Mouse (Mus musculus): ENCODE results near the gene Lin28a. TPM values are rescaled to one million over a fixed set of nuclear protein-coding genes. Genes with fewer than 3 reads are reported as not detected.
A peak's percentile ranks its signal among the peaks of the same experiment; 100 is the strongest.

Lin28a gene
- 16.7 and 46.5 TPM in 2 replicates for polyA plus RNA-seq (2016; fragmentation: Nextera tagmentation; extraction: Ambion mirVana)

- Histone ChIP-seq H3K4me3 (peak within 1 kb of the TSS; percentile 58), H3K27me3 (ENCODE audit: low read depth, poor library complexity, severe bottlenecking) (no peaks in the 10 kb centered on the region), H3K36me3 (0 out of 2 replicates have a peak, but pooled peaks cover 3% of the 10 kb centered on the region), H3K4me1 (peaks cover 57% of the 10 kb centered on the region), H3K27ac (peak within 1 kb of the TSS; percentile 86), H3K9me3 (replicated peaks) (no peaks in the 10 kb centered on the region)
- WGBS: 1% methylated on average over 9 of the region's 9 CpGs
- peak; percentile 67 for DNase-seq (ENCODE audit: low spot score)
Measured at GRCm38 (mm10) chr4:134018779-134019145, at the start of gene Lin28a. Gene Lin28a, minus strand, starts transcription at chr4:134018841.

GRCm38 (mm10) chr4:134067833-134068544 lies 49.3 kb upstream of the Lin28a start:
- Histone ChIP-seq H3K27ac (no peak overlapping the region), H3K27me3 (ENCODE audit: low read depth, poor library complexity, severe bottlenecking) (peaks cover 38% of the 10 kb centered on the region), H3K9me3 (replicated peaks) (no peaks in the 10 kb centered on the region), H3K36me3 (no peaks in the 10 kb centered on the region), H3K4me3 (no peak overlapping the region), H3K4me1 (peaks cover 9% of the 10 kb centered on the region; the same call in 1 of the 2 replicates)
- no peak for DNase-seq (ENCODE audit: low spot score)
- 88% methylated on average over 7 of the region's 7 CpGs for WGBS

- Histone ChIP-seq H3K9me3 (replicated peaks) (no peaks in the 10 kb centered on the region), H3K36me3 (no peaks in the 10 kb centered on the region), H3K27me3 (ENCODE audit: low read depth, poor library complexity, severe bottlenecking) (peaks cover 44% of the 10 kb centered on the region), H3K4me1 (peaks cover 10% of the 10 kb centered on the region; the same call in 1 of the 2 replicates), H3K4me3 (no peak overlapping the region), H3K27ac (no peak overlapping the region)
- 96% methylated on average over 8 of the region's 8 CpGs for WGBS
- DNase-seq (ENCODE audit: low spot score): no peak
Measured at GRCm38 (mm10) chr4:134067383-134067782, 48.7 kb upstream of the Lin28a start.

DNA sequence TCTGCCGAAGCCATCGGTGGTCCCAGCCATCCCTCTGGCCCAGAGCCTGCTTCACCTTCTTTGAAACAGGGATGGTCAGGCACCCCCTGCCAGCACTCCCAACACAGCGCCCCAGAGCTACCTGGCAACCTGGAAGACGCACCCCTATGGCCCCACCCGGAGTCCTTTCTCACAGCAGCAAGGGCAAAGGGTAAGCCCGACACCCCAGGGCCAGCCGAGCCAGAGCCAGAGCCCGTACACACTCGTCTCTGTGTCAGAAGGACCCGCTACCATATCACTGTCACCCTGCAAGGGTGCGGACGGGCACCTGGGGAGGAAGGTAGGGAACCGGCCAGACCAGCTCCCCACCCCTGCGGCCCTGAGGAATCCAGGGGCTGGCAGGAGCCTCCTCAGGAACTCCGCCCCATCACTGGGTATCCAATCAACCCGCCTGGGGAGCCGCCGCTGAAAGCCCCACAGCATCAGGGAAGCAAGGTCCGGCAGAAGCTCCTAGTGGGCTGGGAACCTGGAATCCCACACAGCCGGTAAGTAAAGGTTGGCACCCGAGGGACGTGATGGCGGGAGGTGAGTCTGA lies 46.9 kb upstream of the Lin28a start:
- no peak for DNase-seq (ENCODE audit: low spot score)
- H3K4me3 ChIP-seq: peak overlapping the region; percentile 11; the same call in 1 of the 2 replicates
- H3K4me1 ChIP-seq: peaks cover 19% of the 10 kb centered on the region
- no peaks in the 10 kb centered on the region for H3K9me3 ChIP-seq (replicated peaks)
- peaks cover 62% of the 10 kb centered on the region for H3K27me3 ChIP-seq (ENCODE audit: low read depth, poor library complexity, severe bottlenecking)
- no peak overlapping the region for H3K27ac ChIP-seq
- no peaks in the 10 kb centered on the region for H3K36me3 ChIP-seq
- 17% methylated on average over 23 of the region's 23 CpGs for WGBS

DNA sequence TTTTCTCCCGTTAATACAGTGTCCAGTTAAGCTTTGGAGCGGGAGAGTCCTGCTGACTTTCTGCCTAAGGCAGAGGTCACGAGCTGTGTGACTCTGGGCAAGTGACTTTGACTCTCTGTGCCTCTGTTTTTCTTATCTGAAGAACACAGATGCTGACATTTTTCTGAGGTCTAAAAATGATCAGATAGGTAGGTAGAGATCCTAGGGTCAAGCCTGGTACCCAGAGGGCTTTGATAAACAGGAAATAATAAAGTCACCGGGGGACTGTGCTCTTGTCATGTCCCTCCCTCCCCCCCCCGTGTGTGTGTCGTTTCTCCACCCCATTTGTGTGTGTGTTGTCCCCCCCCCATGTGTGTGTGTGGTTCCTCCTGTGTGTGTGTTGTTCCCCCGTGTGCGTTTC lies 43.9 kb upstream of the Lin28a start:
- no peak overlapping the region for H3K27ac ChIP-seq
- H3K36me3 ChIP-seq: no peaks in the 10 kb centered on the region
- H3K4me3 ChIP-seq: no peak overlapping the region
- DNase-seq (ENCODE audit: low spot score): no peak
- H3K27me3 ChIP-seq (ENCODE audit: low read depth, poor library complexity, severe bottlenecking): peaks cover 83% of the 10 kb centered on the region
- H3K9me3 ChIP-seq (replicated peaks): no peaks in the 10 kb centered on the region
- peaks cover 36% of the 10 kb centered on the region for H3K4me1 ChIP-seq
- 65% methylated on average over 8 of the region's 8 CpGs for WGBS

DNA sequence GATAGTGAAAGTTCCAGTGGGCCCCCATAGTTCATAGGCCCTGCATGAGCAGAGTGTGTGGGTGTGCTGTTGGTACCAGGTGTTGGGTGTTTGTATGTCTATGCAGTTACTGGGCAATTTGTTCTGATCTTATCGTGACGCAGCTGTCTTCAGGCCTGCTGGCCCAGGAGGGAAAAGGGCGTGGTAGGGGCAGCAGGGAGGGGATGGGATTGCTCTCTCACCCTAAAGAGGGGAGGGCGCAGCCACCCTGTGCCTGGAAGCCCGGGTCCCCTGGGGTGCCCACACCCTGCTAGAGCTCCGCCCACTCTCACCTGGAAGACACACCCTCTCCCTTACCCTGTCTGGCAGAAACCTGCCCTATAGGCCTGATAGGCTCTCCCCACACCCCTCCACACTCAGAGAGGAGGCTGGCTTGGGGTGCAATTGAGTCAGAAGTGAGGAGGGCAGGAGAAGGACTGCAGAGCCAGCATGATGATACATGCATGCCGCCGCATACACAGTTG lies 43.4 kb upstream of the Lin28a start:
- Histone ChIP-seq H3K27ac (no peak overlapping the region), H3K4me1 (peaks cover 36% of the 10 kb centered on the region), H3K27me3 (ENCODE audit: low read depth, poor library complexity, severe bottlenecking) (peaks cover 77% of the 10 kb centered on the region), H3K36me3 (no peaks in the 10 kb centered on the region), H3K9me3 (replicated peaks) (no peaks in the 10 kb centered on the region), H3K4me3 (no peak overlapping the region)
- 39% methylated on average over 8 of the region's 8 CpGs for WGBS
- no peak for DNase-seq (ENCODE audit: low spot score)

GRCm38 (mm10) chr4:134061166-134061830 lies 42.7 kb upstream of the Lin28a start:
- Histone ChIP-seq H3K36me3 (no peaks in the 10 kb centered on the region), H3K4me3 (no peak overlapping the region), H3K9me3 (replicated peaks) (no peaks in the 10 kb centered on the region), H3K27me3 (ENCODE audit: low read depth, poor library complexity, severe bottlenecking) (peaks cover 70% of the 10 kb centered on the region), H3K27ac (no peak overlapping the region), H3K4me1 (peaks cover 36% of the 10 kb centered on the region)
- no peak for DNase-seq (ENCODE audit: low spot score)
- WGBS: 57% methylated on average over 18 of the region's 18 CpGs

DNA sequence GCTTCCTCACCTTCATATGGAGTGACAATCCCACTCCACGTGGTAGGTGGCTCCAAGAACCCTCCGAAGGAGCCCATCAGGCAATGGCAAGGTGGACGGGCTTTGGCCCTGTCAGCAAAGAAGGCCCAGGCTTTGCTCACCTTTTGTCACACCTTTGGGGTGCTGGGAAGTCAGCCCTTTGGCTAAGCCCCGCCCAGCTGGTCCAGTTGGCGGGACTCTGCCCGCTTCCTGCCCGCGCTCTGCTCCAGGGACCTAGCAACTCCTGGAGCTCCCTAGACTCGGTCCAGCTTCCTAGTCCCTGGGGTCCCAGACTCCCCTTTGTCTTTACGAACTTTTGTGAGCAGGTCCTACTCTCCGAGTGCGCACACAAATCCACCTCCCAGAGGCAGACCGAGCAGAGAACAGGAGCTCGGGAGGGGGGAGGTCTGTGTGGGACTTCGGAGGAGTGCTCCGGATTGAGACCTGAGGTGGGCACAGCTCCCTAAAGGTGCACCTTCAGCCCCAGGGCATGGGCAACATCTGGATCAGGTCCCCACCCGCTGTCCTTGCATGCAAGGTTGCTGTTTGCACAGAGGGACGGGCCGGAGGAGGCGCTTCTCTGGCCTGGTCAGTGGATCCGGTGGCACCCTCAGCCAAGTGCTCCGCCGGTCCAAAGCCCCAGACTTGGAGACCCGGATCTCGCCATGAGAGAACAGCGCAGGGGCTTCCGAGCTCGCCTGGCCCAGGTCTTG lies 41.7 kb upstream of the Lin28a start, which contains the start of gene Crybg2:
Gene Crybg2, plus strand, starts transcription at position 681 of the 731 bp plus-strand sequence.
- WGBS: 38% methylated on average over 28 of the region's 28 CpGs
- no peak within 1 kb of the TSS for H3K27ac ChIP-seq
- peaks cover 60% of the 10 kb centered on the region for H3K27me3 ChIP-seq (ENCODE audit: low read depth, poor library complexity, severe bottlenecking)
- no peak within 1 kb of the TSS; the same call in 1 of the 2 replicates for H3K4me3 ChIP-seq
- no peak for DNase-seq (ENCODE audit: low spot score)
- peaks cover 31% of the 10 kb centered on the region for H3K4me1 ChIP-seq
- no peaks in the 10 kb centered on the region for H3K36me3 ChIP-seq
- H3K9me3 ChIP-seq (replicated peaks): no peaks in the 10 kb centered on the region

GRCm38 (mm10) chr4:134058908-134059307 lies 40.3 kb upstream of the Lin28a start:
- DNase-seq (ENCODE audit: low spot score): no peak
- H3K27ac ChIP-seq: no peak overlapping the region
- H3K27me3 ChIP-seq (ENCODE audit: low read depth, poor library complexity, severe bottlenecking): peaks cover 46% of the 10 kb centered on the region
- H3K4me3 ChIP-seq: no peak overlapping the region
- 83% methylated on average over 6 of the region's 6 CpGs for WGBS
- peaks cover 29% of the 10 kb centered on the region for H3K4me1 ChIP-seq
- H3K9me3 ChIP-seq (replicated peaks): no peaks in the 10 kb centered on the region
- no peaks in the 10 kb centered on the region for H3K36me3 ChIP-seq

DNA sequence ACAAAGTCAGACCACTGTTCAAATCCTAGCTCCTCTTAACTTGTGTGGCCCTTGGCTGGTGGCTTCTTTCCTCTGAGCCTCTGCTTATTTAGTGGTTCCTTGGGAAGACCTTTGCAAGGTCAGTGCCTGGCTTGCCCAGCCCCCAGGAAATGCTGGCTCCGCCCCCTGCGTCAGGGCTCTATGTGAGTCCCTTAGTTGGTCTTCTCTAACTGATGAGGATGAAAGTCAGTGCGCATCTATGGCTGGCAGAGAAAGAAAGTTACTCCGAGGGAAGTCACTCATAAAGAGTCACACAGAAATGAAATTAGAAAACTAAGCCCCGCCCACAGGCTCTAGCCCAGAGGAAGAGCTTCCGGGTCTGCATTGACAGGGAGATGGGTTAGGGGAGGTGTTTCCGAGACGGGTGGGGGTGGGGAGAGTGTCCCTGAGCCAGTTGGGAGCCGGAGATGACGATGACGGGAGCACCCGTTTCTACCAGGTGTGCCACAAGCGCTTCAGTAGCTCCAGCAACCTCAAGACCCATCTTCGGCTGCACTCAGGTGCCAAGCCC lies 39.6 kb upstream of the Lin28a start:
- no peak for DNase-seq (ENCODE audit: low spot score)
- H3K27ac ChIP-seq: no peak overlapping the region
- peak overlapping the region; percentile 21 for H3K4me3 ChIP-seq
- no peaks in the 10 kb centered on the region for H3K9me3 ChIP-seq (replicated peaks)
- no peaks in the 10 kb centered on the region for H3K36me3 ChIP-seq
- H3K27me3 ChIP-seq (ENCODE audit: low read depth, poor library complexity, severe bottlenecking): peaks cover 45% of the 10 kb centered on the region
- H3K4me1 ChIP-seq: peaks cover 29% of the 10 kb centered on the region
- WGBS: 27% methylated on average over 14 of the region's 14 CpGs

DNA sequence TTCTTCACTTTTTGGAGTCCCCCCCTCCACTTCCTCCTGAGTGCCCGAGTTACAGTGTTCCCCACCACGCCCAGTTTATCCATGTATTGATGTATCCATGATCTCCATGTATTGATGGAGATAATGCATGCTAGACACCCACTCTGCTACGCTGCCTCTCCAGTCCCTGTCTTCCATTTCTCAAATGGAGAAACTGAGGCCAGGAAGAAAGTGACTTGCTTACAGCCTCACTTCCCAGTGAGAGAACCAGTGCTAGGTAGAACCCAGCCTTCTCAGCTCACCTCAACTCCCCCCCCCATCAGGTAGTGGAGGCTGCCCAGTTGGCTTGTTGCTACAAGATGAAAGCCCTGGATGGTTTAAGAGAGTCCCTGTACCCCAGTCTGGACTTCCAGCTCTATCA lies 34.9 kb upstream of the Lin28a start, which contains the start of gene Zfp683:
Gene Zfp683, plus strand, starts transcription at position 301 of the 400 bp plus-strand sequence.
- Histone ChIP-seq H3K4me3 (no peak within 1 kb of the TSS), H3K4me1 (peaks cover 20% of the 10 kb centered on the region), H3K36me3 (no peaks in the 10 kb centered on the region), H3K9me3 (replicated peaks) (no peaks in the 10 kb centered on the region), H3K27me3 (ENCODE audit: low read depth, poor library complexity, severe bottlenecking) (peaks cover 3% of the 10 kb centered on the region), H3K27ac (no peak within 1 kb of the TSS)
- no peak for DNase-seq (ENCODE audit: low spot score)
- 95% methylated on average over 3 of the region's 3 CpGs for WGBS

DNA sequence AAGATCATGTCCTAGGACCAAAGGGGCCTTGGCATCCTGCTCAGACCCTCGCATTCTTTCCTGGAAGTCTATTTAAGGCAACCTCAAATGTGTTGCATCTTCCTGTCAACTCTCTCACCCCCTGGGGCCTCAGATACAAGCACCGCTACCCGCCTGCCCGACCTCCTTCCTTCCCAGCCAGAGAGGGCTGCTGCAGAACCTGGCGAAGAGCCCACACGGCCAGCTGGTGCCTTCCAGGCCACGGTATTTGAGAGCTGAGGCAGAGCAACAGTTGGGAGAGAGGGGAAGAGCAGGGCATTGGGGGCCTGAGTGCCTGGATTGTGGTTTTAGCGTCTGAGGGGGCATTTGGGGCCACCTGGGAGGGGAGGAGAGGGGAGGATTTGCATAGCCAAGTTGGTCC lies 33.9 kb upstream of the Lin28a start:
- WGBS: 40% methylated on average over 8 of the region's 8 CpGs

More for the DNA sequence above, 33.9 kb upstream of the Lin28a start:
- H3K36me3 ChIP-seq: no peaks in the 10 kb centered on the region
- peaks cover 19% of the 10 kb centered on the region for H3K4me1 ChIP-seq
- DNase-seq (ENCODE audit: low spot score): no peak
- no peak overlapping the region for H3K4me3 ChIP-seq
- no peaks in the 10 kb centered on the region for H3K9me3 ChIP-seq (replicated peaks)
- H3K27me3 ChIP-seq (ENCODE audit: low read depth, poor library complexity, severe bottlenecking): no peaks in the 10 kb centered on the region
- no peak overlapping the region for H3K27ac ChIP-seq

Measured in limb, embryonic 10.5 days (tissue).